Comparison of ENCODE assay signal across 8 mouse cellular contexts in genomic region chr15:31611027-31611426, GRCm38 (mm10). TPM values are rescaled to one million over a fixed set of nuclear protein-coding genes. Genes with fewer than 3 reads are reported as not detected.
DNase-seq lines count a peak whose midpoint lies in the region; ATAC-seq lines count a peak whose summit lies in the region.

No protein-coding gene starts in this region.

- H3K9me3 ChIP-seq in midbrain, embryonic 13.5 days: no peaks in the 10 kb centered on the region
- no peaks in the 10 kb centered on the region for H3K9me3 ChIP-seq in midbrain, embryonic 11.5 days (ENCODE audit: control insufficient read depth, low read length)

- H3K27me3 ChIP-seq in midbrain, embryonic 13.5 days: no peaks in the 10 kb centered on the region
- H3K27me3 ChIP-seq in midbrain, embryonic 11.5 days (ENCODE audit: control insufficient read depth, insufficient read depth, low read length): no peaks in the 10 kb centered on the region

- no peak overlapping the region for H3K9ac ChIP-seq in midbrain, embryonic 13.5 days (replicated peaks)
- no peak overlapping the region for H3K9ac ChIP-seq in midbrain, embryonic 11.5 days (ENCODE audit: low read length)

- 87% methylated on average over 3 of the region's 3 CpGs for WGBS in midbrain, embryonic 13.5 days
- WGBS in midbrain, embryonic 11.5 days: 71% methylated on average over 3 of the region's 3 CpGs

- peak; percentile 71 for ATAC-seq in midbrain, embryonic 13.5 days
- ATAC-seq in midbrain, embryonic 11.5 days (ENCODE audit: low FRiP score): no peak
- 0 out of 2 replicates have a peak, but pooled peaks have one; percentile 46 for ATAC-seq in megakaryocyte progenitor cell, adult 5-6 weeks (replicated peaks; ENCODE audit: poor library complexity)

- no peak overlapping the region for H3K27ac ChIP-seq in midbrain, embryonic 13.5 days
- no peak overlapping the region for H3K27ac ChIP-seq in midbrain, embryonic 11.5 days (ENCODE audit: low read depth, low read length)

- no peak overlapping the region for H3K4me3 ChIP-seq in midbrain, embryonic 13.5 days (replicated peaks)
- no peak overlapping the region for H3K4me3 ChIP-seq in midbrain, embryonic 11.5 days (ENCODE audit: low read depth, low read length)

- peaks cover 5% of the 10 kb centered on the region; the same call in 1 of the 2 replicates for H3K36me3 ChIP-seq in midbrain, embryonic 13.5 days
- peaks cover 3% of the 10 kb centered on the region; the same call in 1 of the 2 replicates for H3K36me3 ChIP-seq in midbrain, embryonic 11.5 days (ENCODE audit: control insufficient read depth, insufficient read depth, low read length)

- peak; percentile 29 for DNase-seq in gastrocnemius, postnatal 10 days
- DNase-seq in gastrocnemius, adult 18-20 months (ENCODE audit: low spot score): no peak
- DNase-seq in midbrain, embryonic 11.5 days (ENCODE audit: low spot score, missing footprints): no peak
- peak; percentile 45 for DNase-seq in embryo, embryonic 10 days (ENCODE audit: low spot score)
- no peak for DNase-seq in left cerebral cortex, adult 8-10 months (ENCODE audit: low spot score in 2 of 2)
- no peak for DNase-seq in thymus, postnatal 36 days

- H3K4me1 ChIP-seq in midbrain, embryonic 13.5 days (replicated peaks): 0 out of 2 replicates have a peak, but pooled peaks cover 2% of the 10 kb centered on the region
- H3K4me1 ChIP-seq in midbrain, embryonic 11.5 days (ENCODE audit: control insufficient read depth, insufficient read depth, low read length): no peaks in the 10 kb centered on the region

- H3K4me2 ChIP-seq in midbrain, embryonic 13.5 days (replicated peaks): no peak overlapping the region
- H3K4me2 ChIP-seq in midbrain, embryonic 11.5 days: no peak overlapping the region

RNA-seq across cellular contexts. Expression of gene Fam173b, which starts 9.4 kb away (rescaled TPM):
- total RNA-seq in gastrocnemius, postnatal 10 days (2021): 10 to 100 TPM; 11.4 to 12.6 TPM
- 10 to 100 TPM; 11.5 to 11.6 TPM for total RNA-seq in gastrocnemius, adult 18-20 months (2021)
- polyA plus RNA-seq in midbrain, embryonic 13.5 days (2015; fragmentation: Nextera tagmentation; extraction: Ambion mirVana): 11.0 and 11.6 TPM in 2 replicates
- 14.0 and 14.6 TPM in 2 replicates for polyA plus RNA-seq in midbrain, embryonic 11.5 days (2014; fragmentation: Nextera tagmentation; extraction: Ambion mirVana)
- 8.4 and 10.7 TPM in 2 replicates for total RNA-seq in megakaryocyte progenitor cell, adult 5-6 weeks (2015)
- 7.7 and 11.7 TPM in 2 replicates for total RNA-seq in megakaryocyte progenitor cell, adult 5-6 weeks (2017)
- total RNA-seq in left cerebral cortex, adult 8-10 months (2022): 10 to 100 TPM; 10.4 to 11.4 (median 10.8) TPM

RNA-seq across cellular contexts. Expression of gene Cct5, which starts 9.4 kb away (rescaled TPM):
- total RNA-seq in gastrocnemius, postnatal 10 days (2021): 100 to 1,000 TPM; 248 to 264 TPM
- 100 to 1,000 TPM; 112 to 113 TPM for total RNA-seq in gastrocnemius, adult 18-20 months (2021)
- polyA plus RNA-seq in midbrain, embryonic 13.5 days (2015; fragmentation: Nextera tagmentation; extraction: Ambion mirVana): 540 and 561 TPM in 2 replicates
- polyA plus RNA-seq in midbrain, embryonic 11.5 days (2014; fragmentation: Nextera tagmentation; extraction: Ambion mirVana): 728 and 743 TPM in 2 replicates
- total RNA-seq in megakaryocyte progenitor cell, adult 5-6 weeks (2015): 536 and 576 TPM in 2 replicates
- 522 and 555 TPM in 2 replicates for total RNA-seq in megakaryocyte progenitor cell, adult 5-6 weeks (2017)
- total RNA-seq in left cerebral cortex, adult 8-10 months (2022): 100 to 1,000 TPM; 154 to 187 (median 183) TPM

RNA-seq across cellular contexts. Expression of gene Cmbl, which starts 45.8 kb away (rescaled TPM):
- 10 to 100 TPM; 48.0 to 51.9 TPM for total RNA-seq in gastrocnemius, postnatal 10 days (2021)
- total RNA-seq in gastrocnemius, adult 18-20 months (2021): 10 to 100 TPM; 42.9 to 67.0 TPM
- polyA plus RNA-seq in midbrain, embryonic 13.5 days (2015; fragmentation: Nextera tagmentation; extraction: Ambion mirVana): 3.1 and 4.0 TPM in 2 replicates
- polyA plus RNA-seq in midbrain, embryonic 11.5 days (2014; fragmentation: Nextera tagmentation; extraction: Ambion mirVana): 1.5 and 1.6 TPM in 2 replicates
- total RNA-seq in megakaryocyte progenitor cell, adult 5-6 weeks (2015): not detected in 2 replicates
- not detected in 2 replicates for total RNA-seq in megakaryocyte progenitor cell, adult 5-6 weeks (2017)
- 10 to 100 TPM; 17.9 to 22.7 (median 20.8) TPM for total RNA-seq in left cerebral cortex, adult 8-10 months (2022)

Comparison
In these comparisons a context has a peak if more than half of its experiments do, and no peak if none do; other contexts are left out.
1. DNase-seq: peak in gastrocnemius, postnatal 10 days (single experiment) and embryo, embryonic 10 days (single experiment); none in gastrocnemius, adult 18-20 months (single experiment), midbrain, embryonic 11.5 days (single experiment), left cerebral cortex, adult 8-10 months (0 of 2) and thymus, postnatal 36 days (0 of 2).
2. RNA of gene Cmbl, which starts 45.8 kb away (total RNA-seq): 42.9 to 67.0 TPM in gastrocnemius, adult 18-20 months, 48.0 to 51.9 TPM in gastrocnemius, postnatal 10 days and 17.9 to 22.7 TPM in left cerebral cortex, adult 8-10 months; not detected in megakaryocyte progenitor cell, adult 5-6 weeks; every median in the first group is over 10 times any median in the second.